Mouse (Mus musculus) C2C12 (cell line): ENCODE results near the gene Smoc2. TPM values are rescaled to one million over a fixed set of nuclear protein-coding genes. Genes with fewer than 3 reads are reported as not detected.

Experiments used
- H3K27me3 ChIP-seq: one replicate; pipeline ENCODE4 v1.6.1; 2011; ENCODE audit not compliant: control insufficient read depth, insufficient read depth, insufficient read length
- H3K36me3 ChIP-seq: one replicate; pipeline ENCODE4 v1.6.1; 2011; ENCODE audit not compliant: control insufficient read depth, insufficient read depth
- H3K4me3 ChIP-seq: one replicate; pipeline ENCODE4 v1.5.1; 2011; ENCODE audit warnings: mild to moderate bottlenecking, control low read depth; ENCODE audit not compliant: poor library complexity, insufficient read depth, severe bottlenecking
- H3K79me2 ChIP-seq: one replicate; pipeline ENCODE4 v1.6.1; 2011; ENCODE audit not compliant: control insufficient read depth, insufficient read depth
- H3K79me3 ChIP-seq: one replicate; pipeline ENCODE4 v1.6.1; 2011; ENCODE audit warnings: low read depth, control low read depth
- H3ac ChIP-seq: one replicate; pipeline ENCODE3; 2011; ENCODE audit warnings: low read depth; ENCODE audit not compliant: control insufficient read depth, insufficient read length
- CEBPB ChIP-seq: IDR thresholded peaks from one replicate; pipeline ENCODE4 v1.6.1; 2011; ENCODE audit warnings: low read depth, mild to moderate bottlenecking, control low read depth, moderate library complexity
- CTCF ChIP-seq: IDR thresholded peaks from one replicate; pipeline ENCODE4 v1.5.1; 2011; ENCODE audit not compliant: control insufficient read depth, insufficient read depth, insufficient read length
- FOSL1 ChIP-seq: IDR thresholded peaks from one replicate; pipeline ENCODE4 v1.8.0; 2011; ENCODE audit warnings: mild to moderate bottlenecking, low read length; ENCODE audit not compliant: poor library complexity, insufficient read depth, severe bottlenecking
- MAX ChIP-seq: IDR thresholded peaks from one replicate; pipeline ENCODE4 v1.6.1; 2011; ENCODE audit warnings: mild to moderate bottlenecking, control low read depth
- MYOD1 ChIP-seq: IDR thresholded peaks from one replicate; pipeline ENCODE4 v1.6.1; 2011; ENCODE audit warnings: low read depth; ENCODE audit not compliant: control insufficient read depth, insufficient read length
- MYOG ChIP-seq: IDR thresholded peaks from one replicate; pipeline ENCODE4 v1.6.1; 2011; ENCODE audit not compliant: control insufficient read depth, insufficient read length; ENCODE audit errors: extremely low read depth
- USF1 ChIP-seq: IDR thresholded peaks from one replicate; pipeline ENCODE4 v1.6.1; 2011; ENCODE audit warnings: low read depth, mild to moderate bottlenecking, control low read depth, moderate library complexity
- polyA plus RNA-seq: library from polyadenylated mRNA; unstranded; fragments of >200 nt; fragmentation: generic; extraction: Trizol; gene quantifications from one replicate; pipeline ENCODE4 v1.2.1, GENCODE M21; 2012; ENCODE audit warnings: missing spikeins

The Smoc2 gene
- polyA plus RNA-seq, 1 experiment: 69.7 TPM

DNA sequence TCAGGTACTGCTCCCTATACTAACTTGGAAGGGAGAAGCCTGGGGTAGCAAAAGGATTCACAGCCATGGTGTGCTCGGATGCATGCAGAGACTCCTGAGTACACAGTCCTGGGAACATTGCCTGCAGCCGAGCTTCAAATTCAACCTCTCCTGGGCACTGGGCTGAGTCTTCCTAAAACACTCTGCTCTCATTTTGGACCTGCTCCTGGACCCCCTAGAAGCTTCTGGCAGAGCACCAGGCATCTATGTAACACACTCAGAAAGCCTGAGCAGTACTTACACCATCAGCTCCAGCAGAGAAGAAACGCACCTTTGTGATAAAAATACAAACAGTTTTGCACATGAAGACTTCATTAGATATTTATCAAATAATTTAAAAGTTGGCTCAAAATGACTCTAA is 18.3 kb upstream of the Smoc2 start:
- Histone ChIP-seq H3K79me3 (no peaks in the 10 kb centered on the region), H3K79me2 (no peaks in the 10 kb centered on the region), H3K36me3 (no peaks in the 10 kb centered on the region), H3ac (no peak overlapping the region), H3K4me3 (no peak overlapping the region), H3K27me3 (no peaks in the 10 kb centered on the region)
- TF ChIP-seq MYOD1: no peak
- TF ChIP-seq MAX: no peak
- no peak for TF ChIP-seq CEBPB
- no peak for TF ChIP-seq MYOG
- TF ChIP-seq USF1: no peak
- no peak for TF ChIP-seq FOSL1
- no peak for TF ChIP-seq CTCF

DNA sequence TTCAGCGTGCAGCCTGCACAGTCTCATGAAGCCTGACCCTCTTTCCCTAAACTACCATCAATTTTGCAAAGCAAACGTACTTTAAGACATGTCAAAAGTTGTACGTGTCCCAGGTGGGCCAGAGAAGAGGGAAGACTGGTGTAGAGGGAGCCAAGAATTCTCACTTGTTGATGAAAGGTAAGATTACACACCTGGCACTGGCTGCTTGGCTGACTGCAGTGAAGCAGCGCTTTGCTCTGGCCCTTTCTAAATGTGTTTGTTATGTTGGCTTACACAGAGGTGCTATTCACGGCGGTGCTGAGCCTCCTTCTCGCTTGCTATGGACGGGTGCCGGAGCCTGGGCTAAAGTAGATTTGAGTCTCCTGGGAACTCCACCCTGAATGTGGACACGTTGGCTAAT is 17.1 kb upstream of the Smoc2 start:
- H3K79me3 ChIP-seq: no peaks in the 10 kb centered on the region
- no peaks in the 10 kb centered on the region for H3K79me2 ChIP-seq
- TF ChIP-seq USF1: no peak
- no peak for TF ChIP-seq MAX
- TF ChIP-seq MYOG: no peak
- no peak for TF ChIP-seq MYOD1
- TF ChIP-seq FOSL1: no peak
- TF ChIP-seq CEBPB: no peak
- TF ChIP-seq CTCF: no peak
- no peaks in the 10 kb centered on the region for H3K27me3 ChIP-seq
- H3K36me3 ChIP-seq: no peaks in the 10 kb centered on the region
- H3ac ChIP-seq: no peak overlapping the region
- H3K4me3 ChIP-seq: no peak overlapping the region

GRCm38 (mm10) chr17:14268001-14268400 is 11.3 kb upstream of the Smoc2 start:
- no peaks in the 10 kb centered on the region for H3K36me3 ChIP-seq
- no peaks in the 10 kb centered on the region for H3K79me3 ChIP-seq
- H3K4me3 ChIP-seq: no peak overlapping the region
- no peak for TF ChIP-seq MYOG
- no peak for TF ChIP-seq MAX
- no peak for TF ChIP-seq CTCF
- no peak for TF ChIP-seq MYOD1
- TF ChIP-seq USF1: no peak
- TF ChIP-seq CEBPB: no peak
- no peak for TF ChIP-seq FOSL1
- H3K27me3 ChIP-seq: no peaks in the 10 kb centered on the region
- no peak overlapping the region for H3ac ChIP-seq
- no peaks in the 10 kb centered on the region for H3K79me2 ChIP-seq

GRCm38 (mm10) chr17:14273386-14273785 is 5.9 kb upstream of the Smoc2 start:
- no peaks in the 10 kb centered on the region for H3K79me3 ChIP-seq
- no peaks in the 10 kb centered on the region for H3K79me2 ChIP-seq
- no peak overlapping the region for H3K4me3 ChIP-seq
- TF ChIP-seq MAX: no peak
- TF ChIP-seq USF1: no peak
- TF ChIP-seq CTCF: no peak
- TF ChIP-seq FOSL1: no peak
- no peak for TF ChIP-seq CEBPB
- no peak for TF ChIP-seq MYOD1
- TF ChIP-seq MYOG: no peak
- H3ac ChIP-seq: no peak overlapping the region
- no peaks in the 10 kb centered on the region for H3K27me3 ChIP-seq
- H3K36me3 ChIP-seq: no peaks in the 10 kb centered on the region

- TF ChIP-seq MYOD1 (no peak), CEBPB (no peak), MYOG (no peak), CTCF (no peak)
- Histone ChIP-seq H3K79me3 (no peaks in the 10 kb centered on the region), H3K36me3 (no peaks in the 10 kb centered on the region), H3K79me2 (peaks cover 5% of the 10 kb centered on the region), H3K4me3 (no peak overlapping the region), H3K27me3 (no peaks in the 10 kb centered on the region), H3ac (no peak overlapping the region)
These were observed 2.0 kb upstream of the Smoc2 start for GRCm38 (mm10) chr17:14277310-14277709.

DNA sequence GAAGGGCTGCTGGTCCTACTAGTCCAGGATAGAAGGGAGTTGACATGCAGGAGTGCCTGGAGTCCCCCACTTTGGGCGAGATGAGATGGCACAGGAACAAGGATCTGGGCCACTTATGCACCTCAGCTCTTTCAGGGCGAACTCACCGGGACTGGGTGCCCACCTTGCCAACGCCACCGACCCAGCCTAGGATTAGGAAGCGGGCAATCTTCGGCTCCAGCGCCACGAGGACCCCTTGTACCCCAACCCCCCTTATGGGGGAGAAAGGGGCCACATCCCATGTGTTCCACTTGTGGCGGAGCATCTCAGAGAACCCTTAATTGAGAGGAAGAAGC is 627 bp downstream of the Smoc2 start:
- H3K79me2 ChIP-seq: peaks cover 19% of the 10 kb centered on the region
- H3K27me3 ChIP-seq: no peaks in the 10 kb centered on the region
- H3K36me3 ChIP-seq: no peaks in the 10 kb centered on the region
- peak overlapping the region; percentile 95 for H3ac ChIP-seq
- no peaks in the 10 kb centered on the region for H3K79me3 ChIP-seq
- TF ChIP-seq USF1: no peak
- no peak for TF ChIP-seq CTCF
- TF ChIP-seq MYOD1: no peak
- peak overlapping the region; percentile 31 for H3K4me3 ChIP-seq
